Mouse (Mus musculus) MEL (cell line): Measurements from ENCODE around the gene Asmt.

ENCODE experiments used
- BHLHE40 ChIP-seq: IDR thresholded peaks from 2 replicates; pipeline ENCODE4 v1.6.1; 2012; ENCODE audit warnings: low read depth, mild to moderate bottlenecking, inconsistent platforms, low read length, improper control_type of control experiment, borderline replicate concordance
- CHD2 ChIP-seq: IDR thresholded peaks from 2 replicates; pipeline ENCODE4 v1.6.1; 2011; ENCODE audit warnings: low read length, improper control_type of control experiment
- CTCF ChIP-seq, 3 experiments: IDR thresholded peaks in 2 of 3; conservative IDR thresholded peaks in 1 of 3; 2 replicates each; pipeline ENCODE4 v1.5.1; 2011 to 2012; ENCODE audit warnings: low read length in 3 of 3, low read depth in 2 of 3, mild to moderate bottlenecking in 2 of 3, improper control_type of control experiment in 1 of 3, inconsistent platforms in 1 of 3, mixed read lengths in 1 of 3, moderate library complexity in 1 of 3; ENCODE audit not compliant: control insufficient read depth in 1 of 3, insufficient read depth in 1 of 3, poor library complexity in 1 of 3, severe bottlenecking in 1 of 3
- EP300 ChIP-seq, 2 experiments: IDR thresholded peaks; 2 replicates each; pipeline ENCODE4 v1.6.1; 2011; ENCODE audit warnings: improper control_type of control experiment in 2 of 2, low read length in 2 of 2, low read depth in 1 of 2, mild to moderate bottlenecking in 1 of 2
- GATA1 ChIP-seq: IDR thresholded peaks from 2 replicates; pipeline ENCODE4 v1.6.1; 2011; ENCODE audit warnings: low read depth, low read length, improper control_type of control experiment
- MAFK ChIP-seq: IDR thresholded peaks from 2 replicates; pipeline ENCODE4 v1.6.1; 2011; ENCODE audit warnings: low read depth, mild to moderate bottlenecking, low read length, improper control_type of control experiment, borderline replicate concordance
- MEF2A ChIP-seq: IDR thresholded peaks from 2 replicates; pipeline ENCODE4 v1.6.1; 2014; ENCODE audit warnings: low read depth, mild to moderate bottlenecking, inconsistent platforms, low read length, improper control_type of control experiment; ENCODE audit not compliant: poor library complexity, insufficient replicate concordance, severe bottlenecking; ENCODE audit errors: extremely low read depth
- POLR2AphosphoS2 ChIP-seq: IDR thresholded peaks from 2 replicates; pipeline ENCODE4 v1.6.1; 2011; ENCODE audit warnings: low read length, improper control_type of control experiment
- POLR2AphosphoS5 ChIP-seq: IDR thresholded peaks from 2 replicates; pipeline ENCODE4 v1.6.1; 2012; ENCODE audit warnings: low read depth, borderline replicate concordance, mild to moderate bottlenecking, inconsistent platforms, low read length, moderate library complexity, mixed read lengths
- RCOR1 ChIP-seq: IDR thresholded peaks from 2 replicates; pipeline ENCODE4 v1.6.1; 2012; ENCODE audit warnings: low read depth, mild to moderate bottlenecking, inconsistent platforms, low read length, improper control_type of control experiment
- UBTF ChIP-seq: IDR thresholded peaks from 2 replicates; pipeline ENCODE4 v1.6.1; 2012; ENCODE audit warnings: low read depth, mild to moderate bottlenecking, inconsistent platforms, low read length, improper control_type of control experiment, moderate library complexity, borderline replicate concordance; ENCODE audit not compliant: insufficient read depth
- USF1 ChIP-seq: IDR thresholded peaks from 2 replicates; pipeline ENCODE4 v1.6.1; 2014; ENCODE audit warnings: low read depth, mild to moderate bottlenecking, inconsistent platforms, low read length, improper control_type of control experiment, moderate library complexity
- USF2 ChIP-seq, 2 experiments: IDR thresholded peaks; 2 replicates each; pipeline ENCODE4 v1.6.1; 2011 to 2012; ENCODE audit warnings: improper control_type of control experiment in 2 of 2, low read length in 2 of 2, borderline replicate concordance in 1 of 2, inconsistent platforms in 1 of 2, low read depth in 1 of 2, mild to moderate bottlenecking in 1 of 2; ENCODE audit not compliant: insufficient read depth in 1 of 2
- ZC3H11A ChIP-seq: IDR thresholded peaks from 2 replicates; pipeline ENCODE4 v1.6.1; 2012; ENCODE audit warnings: low read depth, mild to moderate bottlenecking, inconsistent platforms, low read length, improper control_type of control experiment

- TF ChIP-seq BHLHE40 (no peak), MEF2A (no peak), GATA1 (no peak), CTCF (IDR thresholded peaks at IDR 0.05 in 2 of 3, conservative IDR thresholded peaks at IDR 0.05 in 1 of 3; ENCODE audit: control insufficient read depth in 1 of 3, insufficient read depth in 1 of 3, low read depth in 2 of 3, low read length in 3 of 3, poor library complexity in 1 of 3, severe bottlenecking in 1 of 3) (no peak), RCOR1 (no peak), USF1 (no peak), POLR2AphosphoS5 (no peak), EP300 (IDR thresholded peaks at IDR 0.05; ENCODE audit: low read depth in 1 of 2, low read length in 2 of 2) (no peak), MAFK (no peak), POLR2AphosphoS2 (no peak), CHD2 (no peak), USF2 (IDR thresholded peaks at IDR 0.05; ENCODE audit: borderline replicate concordance in 1 of 2, insufficient read depth in 1 of 2, low read depth in 1 of 2, low read length in 2 of 2) (no peak), ZC3H11A (no peak), UBTF (no peak)
Measured at GRCm38 (mm10) chrX:170672594-170673092, at the start of gene Asmt.
